Mouse (Mus musculus) lung, postnatal 0 days (tissue): ENCODE results near the gene Fbxw7.

ENCODE experiments used
- CTCF ChIP-seq: IDR thresholded peaks from 2 replicates; pipeline ENCODE4 v1.5.1; 2016; ENCODE audit warnings: antibody characterized with exemption, mild to moderate bottlenecking
- EP300 ChIP-seq: IDR thresholded peaks from 2 replicates; pipeline ENCODE4 v1.6.1; 2016; ENCODE audit warnings: antibody characterized with exemption, mild to moderate bottlenecking, control low read depth

DNA sequence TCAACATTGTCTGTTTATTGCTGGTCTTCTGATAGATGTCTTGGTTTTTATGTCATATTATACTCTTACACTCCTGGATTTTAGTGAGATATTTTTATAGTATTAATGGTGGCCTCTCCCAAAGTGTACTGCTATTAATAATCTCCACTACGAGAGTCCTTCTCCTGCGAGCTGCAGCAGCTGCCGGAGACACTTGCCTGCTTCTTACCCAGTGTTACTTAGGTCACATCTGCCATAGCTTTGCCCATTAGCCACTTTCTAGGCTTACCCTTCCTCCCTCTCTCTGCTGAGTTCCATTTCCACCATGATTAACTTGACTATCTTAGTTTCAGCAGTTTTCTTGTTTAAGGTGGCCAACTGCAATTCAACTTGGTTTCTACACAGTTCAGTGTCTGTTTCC lies 115.6 kb downstream of the Fbxw7 start:
- TF ChIP-seq CTCF (no peak), EP300 (no peak)
